Mouse (Mus musculus): ENCODE measurements around the gene Clspn. TPM values are rescaled to one million over a fixed set of nuclear protein-coding genes. Genes with fewer than 3 reads are reported as not detected.

Gene Clspn
- polyA plus RNA-seq, 1 experiment from 2014 or later, result 48.1 TPM

DNA sequence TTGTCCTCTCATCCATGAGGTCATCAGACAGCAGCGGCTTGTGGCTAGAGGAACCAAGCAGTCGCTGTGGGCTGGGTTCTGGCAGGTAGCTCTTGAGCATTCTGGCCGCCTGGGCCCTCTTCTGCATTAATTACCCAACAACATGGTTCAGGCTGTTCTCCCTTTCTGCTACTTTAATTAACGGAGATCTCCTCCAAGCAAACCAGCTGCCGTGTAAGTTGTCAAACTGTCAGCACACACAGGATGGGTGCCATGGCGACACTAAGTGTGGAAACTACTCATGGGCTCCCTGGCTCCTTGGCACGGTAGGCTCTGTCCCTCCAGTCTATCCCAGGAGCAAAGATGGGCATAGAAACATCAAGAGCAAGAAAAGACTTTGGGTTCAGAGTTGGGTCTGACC, 82.6 kb downstream of the Clspn start:
- 62% methylated on average over 7 of the region's 7 CpGs for WGBS
- H3K36me3 ChIP-seq, result no peaks in the 10 kb centered on the region
- H3K4me1 ChIP-seq, result no peaks in the 10 kb centered on the region
- H3K9ac ChIP-seq, result no peak overlapping the region
- ATAC-seq (ENCODE audit: insufficient number of reproducible peaks, insufficient read depth, low FRiP score, low TSS enrichment, low read depth), result no peak
- H3K27me3 ChIP-seq, result peaks cover 30% of the 10 kb centered on the region
- H3K27ac ChIP-seq, result no peak overlapping the region
- no peak overlapping the region for H3K4me2 ChIP-seq
- H3K9me3 ChIP-seq, result no peaks in the 10 kb centered on the region
- H3K4me3 ChIP-seq, result no peak overlapping the region

DNA sequence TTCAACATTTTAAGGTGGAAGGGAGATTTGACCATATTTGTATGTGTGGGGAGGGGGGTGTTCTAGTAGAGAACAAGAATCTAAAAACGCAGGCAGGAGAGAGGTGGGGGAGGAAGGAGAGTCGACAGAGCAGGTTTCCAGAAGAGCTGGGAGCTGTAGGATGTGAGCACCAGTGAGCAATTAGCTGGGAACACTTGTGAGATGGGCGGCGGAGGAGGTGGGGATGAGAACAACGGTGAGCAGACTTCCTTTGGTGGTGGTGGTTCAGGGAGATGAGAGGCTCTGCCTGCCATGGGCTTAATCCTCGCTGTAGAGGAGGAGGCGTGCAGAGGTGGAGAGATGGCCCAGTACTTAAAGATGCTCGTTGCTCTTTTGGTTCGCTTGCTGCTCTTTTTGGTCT, 85.2 kb downstream of the Clspn start:
- H3K9ac ChIP-seq, result no peak overlapping the region
- H3K9me3 ChIP-seq, result no peaks in the 10 kb centered on the region
- H3K27me3 ChIP-seq, result peaks cover 9% of the 10 kb centered on the region
- ATAC-seq (ENCODE audit: insufficient number of reproducible peaks, insufficient read depth, low FRiP score, low TSS enrichment, low read depth), result no peak
- H3K4me1 ChIP-seq, result no peaks in the 10 kb centered on the region
- no peak overlapping the region for H3K27ac ChIP-seq
- WGBS, result 40% methylated on average over 9 of the region's 9 CpGs
- H3K4me2 ChIP-seq, result no peak overlapping the region
- no peaks in the 10 kb centered on the region for H3K36me3 ChIP-seq
- H3K4me3 ChIP-seq, result no peak overlapping the region

Small RNA genes within 50 kb of the gene (microRNA-seq; reads per million reads assigned to microRNA genes)
- gene Mir7119, result not detected

Other genes with a start within 250 kb of the Clspn start
- gene Adprhl2, start 235.2 kb upstream of the Clspn start, polyA plus RNA-seq (2015; fragmentation: Nextera tagmentation; extraction: Ambion mirVana), result 94.3 and 97.5 TPM in 2 replicates
- gene Tekt2, start 231.2 kb upstream of the Clspn start, polyA plus RNA-seq (2015; fragmentation: Nextera tagmentation; extraction: Ambion mirVana), result 18.5 and 22.0 TPM in 2 replicates
- gene Ago3, start 127.4 kb upstream of the Clspn start, polyA plus RNA-seq (2015; fragmentation: Nextera tagmentation; extraction: Ambion mirVana), result 20.1 and 24.9 TPM in 2 replicates
- gene Ago1, start 88.4 kb upstream of the Clspn start, polyA plus RNA-seq (2015; fragmentation: Nextera tagmentation; extraction: Ambion mirVana), result 7.4 and 8.1 TPM in 2 replicates
- 3.9 and 4.0 TPM in 2 replicates for gene Ago4, start 23.5 kb upstream of the Clspn start, polyA plus RNA-seq (2015; fragmentation: Nextera tagmentation; extraction: Ambion mirVana)
- 5.0 and 5.6 TPM in 2 replicates for gene 5730409E04Rik, start 52.9 kb downstream of the Clspn start, polyA plus RNA-seq (2015; fragmentation: Nextera tagmentation; extraction: Ambion mirVana)
- gene Psmb2, start 120.7 kb downstream of the Clspn start, polyA plus RNA-seq (2015; fragmentation: Nextera tagmentation; extraction: Ambion mirVana), result 477 and 482 TPM in 2 replicates
- gene Tfap2e, start 179.3 kb downstream of the Clspn start, polyA plus RNA-seq (2015; fragmentation: Nextera tagmentation; extraction: Ambion mirVana), result 0.17 TPM in 1 of 2 replicates, not detected in the other
- 29.5 and 30.7 TPM in 2 replicates for gene Ncdn, start 196.5 kb downstream of the Clspn start, polyA plus RNA-seq (2015; fragmentation: Nextera tagmentation; extraction: Ambion mirVana)
- 15.9 and 17.4 TPM in 2 replicates for gene AU040320, start 196.6 kb downstream of the Clspn start, polyA plus RNA-seq (2015; fragmentation: Nextera tagmentation; extraction: Ambion mirVana)

Measured in embryonic facial prominence, embryonic 13.5 days (tissue).